Mouse (Mus musculus) left cerebral cortex, adult 2 months (tissue): ENCODE data around the gene Ttc28. TPM values are rescaled to one million over a fixed set of nuclear protein-coding genes. Genes with fewer than 3 reads are reported as not detected.

ENCODE experiments used
- DNase-seq, 2 experiments: peaks; one replicate each; pipeline ENCODE4 v3.0.0; 2021 to 2022; ENCODE audit warnings: low spot score in 2 of 2, mixed read lengths in 1 of 2; ENCODE audit errors: extremely low spot score in 1 of 2
- H3K27ac ChIP-seq: fragments of 200-600 bp; 2 replicates; pipeline ENCODE4 v1.8.1; 2022
- H3K4me3 ChIP-seq: fragments of 200-600 bp; 2 replicates; pipeline ENCODE4 v1.8.1; 2022
- CTCF ChIP-seq: fragments of 200-600 bp; IDR thresholded peaks from 2 replicates; pipeline ENCODE4 v1.8.1; 2022; ENCODE audit warnings: antibody characterized with exemption, mild to moderate bottlenecking, moderate library complexity
- intact Hi-C: fragments of 180-260 bp; cut with DNase I; formaldehyde crosslinking; loops from one replicate; pipeline ENCODE4 v1.15.1; 2025
- total RNA-seq, 2 experiments: library from RNA; stranded (reverse); gene quantifications; 2 replicates each; pipeline ENCODE4 v1.2.3; 2021

Gene Ttc28
- total RNA-seq, 2 experiments from 2014 or later, result 12.0 to 12.8 TPM

GRCm38 (mm10) chr5:111096750-111097149 lies 217.1 kb downstream of the Ttc28 start:
- no peak for DNase-seq
- Histone ChIP-seq H3K4me3 (no peak overlapping the region), H3K27ac (no peak overlapping the region)
- intact Hi-C loops, result no loop called here
- no peak for TF ChIP-seq CTCF

GRCm38 (mm10) chr5:111097233-111098160 lies 217.9 kb downstream of the Ttc28 start:
- DNase-seq, result no peak
- intact Hi-C loops, result no loop called here
- Histone ChIP-seq H3K27ac (no peak overlapping the region), H3K4me3 (no peak overlapping the region)
- no peak for TF ChIP-seq CTCF

GRCm38 (mm10) chr5:111098516-111099274 lies 219.1 kb downstream of the Ttc28 start:
- Histone ChIP-seq H3K4me3 (no peak overlapping the region), H3K27ac (no peak overlapping the region)
- no peak for DNase-seq
- TF ChIP-seq CTCF, result no peak
- intact Hi-C loops, result no loop called here

- intact Hi-C loops, result no loop called here
- Histone ChIP-seq H3K4me3 (no peak overlapping the region), H3K27ac (no peak overlapping the region)
- DNase-seq, result no peak
- no peak for TF ChIP-seq CTCF
Observed at GRCm38 (mm10) chr5:111100585-111100984, 221.0 kb downstream of the Ttc28 start.

- intact Hi-C loops, result no loop called here
- no peak overlapping the region for H3K4me3 ChIP-seq
- no peak for DNase-seq
- no peak for TF ChIP-seq CTCF
- no peak overlapping the region for H3K27ac ChIP-seq
Observed at GRCm38 (mm10) chr5:111101383-111101932, 221.9 kb downstream of the Ttc28 start.

GRCm38 (mm10) chr5:111104801-111105200 lies 225.2 kb downstream of the Ttc28 start:
- Histone ChIP-seq H3K27ac (no peak overlapping the region), H3K4me3 (no peak overlapping the region)
- intact Hi-C loops, result no loop called here
- DNase-seq, result no peak
- TF ChIP-seq CTCF, result no peak

- no peak overlapping the region for H3K4me3 ChIP-seq
- H3K27ac ChIP-seq, result no peak overlapping the region
- intact Hi-C loops, result no loop called here
- no peak for DNase-seq
- TF ChIP-seq CTCF, result no peak
Observed at GRCm38 (mm10) chr5:111111378-111111777, 231.8 kb downstream of the Ttc28 start.

GRCm38 (mm10) chr5:111113183-111113582 lies 233.6 kb downstream of the Ttc28 start:
- TF ChIP-seq CTCF, result no peak

GRCm38 (mm10) chr5:111113694-111114375 lies 234.2 kb downstream of the Ttc28 start:
- no peak for DNase-seq
- no peak overlapping the region for H3K27ac ChIP-seq

More at GRCm38 (mm10) chr5:111113183-111113582, 233.6 kb downstream of the Ttc28 start:
- H3K4me3 ChIP-seq, result no peak overlapping the region
- intact Hi-C loops, result no loop called here
- H3K27ac ChIP-seq, result no peak overlapping the region
- no peak for DNase-seq

GRCm38 (mm10) chr5:111114597-111114996 lies 235.0 kb downstream of the Ttc28 start:
- TF ChIP-seq CTCF, result no peak
- DNase-seq, result no peak
- no peak overlapping the region for H3K4me3 ChIP-seq
- no peak overlapping the region for H3K27ac ChIP-seq
- intact Hi-C loops, result no loop called here

More at GRCm38 (mm10) chr5:111113694-111114375, 234.2 kb downstream of the Ttc28 start:
- TF ChIP-seq CTCF, result no peak
- intact Hi-C loops, result no loop called here
- no peak overlapping the region for H3K4me3 ChIP-seq

- DNase-seq, result no peak
- TF ChIP-seq CTCF, result no peak
- Histone ChIP-seq H3K4me3 (no peak overlapping the region), H3K27ac (no peak overlapping the region)
- intact Hi-C loops, result no loop called here
Observed at GRCm38 (mm10) chr5:111115519-111116350, 236.1 kb downstream of the Ttc28 start.
